Mouse (Mus musculus) kidney, adult 2 months (tissue): ENCODE results near the gene Lrmp.

ENCODE experiments used
- CTCF ChIP-seq: fragments of 200-500 bp; conservative IDR thresholded peaks from 2 replicates; pipeline ENCODE4 v1.5.1; 2011; ENCODE audit warnings: low read depth, mild to moderate bottlenecking, control low read depth, low read length, moderate library complexity, mixed read lengths; ENCODE audit not compliant: insufficient read depth, insufficient read length
- POLR2A ChIP-seq: fragments of 200-500 bp; IDR thresholded peaks from one replicate; pipeline ENCODE4 v1.6.1; 2011; ENCODE audit warnings: low read depth, low read length, control low read depth

- TF ChIP-seq CTCF: no peak
- no peak for TF ChIP-seq POLR2A
Measured at GRCm38 (mm10) chr6:145160581-145160980, 45.1 kb downstream of the Lrmp start.
